Mouse (Mus musculus) ES-CJ7 (cell line): ENCODE data around the gene Med11.

Experiments used
- DNase-seq: peaks from one replicate; pipeline ENCODE4 v3.0.0; 2011; ENCODE audit warnings: low read depth, low spot score

Med11 gene

DNA sequence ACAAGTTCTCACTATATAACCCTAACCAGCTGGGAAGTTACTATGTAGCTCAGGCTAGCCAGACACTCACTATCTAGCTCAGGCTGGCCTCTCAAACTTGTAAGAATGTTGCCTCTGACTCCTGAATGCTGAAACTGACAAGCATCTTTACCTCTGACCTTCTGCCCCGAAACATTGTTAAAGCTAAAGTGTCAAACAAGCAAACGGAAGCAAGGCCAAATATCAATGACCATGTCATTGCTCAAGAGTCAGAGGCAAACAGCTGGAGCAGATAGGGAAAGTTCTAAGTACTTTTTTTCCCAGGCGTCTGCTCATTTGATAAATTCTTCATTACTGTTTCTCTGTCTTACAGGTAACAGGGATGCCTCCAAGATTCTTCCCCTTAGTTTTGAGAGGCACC is 50.3 kb downstream of the Med11 start:
- DNase-seq, result no peak
